Mouse (Mus musculus): ENCODE data around the gene Susd4. TPM values are rescaled to one million over a fixed set of nuclear protein-coding genes. Genes with fewer than 3 reads are reported as not detected.

Gene Susd4
- not detected in 2 replicates for total RNA-seq (2015; ENCODE audit: low replicate concordance)
- not detected in 2 replicates for total RNA-seq (2017; ENCODE audit: low replicate concordance)

GRCm38 (mm10) chr1:182763716-182764461 is at the start of gene Susd4:
Gene Susd4, plus strand, starts transcription at chr1:182763860.
- ATAC-seq (replicated peaks; ENCODE audit: low FRiP score, poor library complexity, severe bottlenecking) = no peak

DNA sequence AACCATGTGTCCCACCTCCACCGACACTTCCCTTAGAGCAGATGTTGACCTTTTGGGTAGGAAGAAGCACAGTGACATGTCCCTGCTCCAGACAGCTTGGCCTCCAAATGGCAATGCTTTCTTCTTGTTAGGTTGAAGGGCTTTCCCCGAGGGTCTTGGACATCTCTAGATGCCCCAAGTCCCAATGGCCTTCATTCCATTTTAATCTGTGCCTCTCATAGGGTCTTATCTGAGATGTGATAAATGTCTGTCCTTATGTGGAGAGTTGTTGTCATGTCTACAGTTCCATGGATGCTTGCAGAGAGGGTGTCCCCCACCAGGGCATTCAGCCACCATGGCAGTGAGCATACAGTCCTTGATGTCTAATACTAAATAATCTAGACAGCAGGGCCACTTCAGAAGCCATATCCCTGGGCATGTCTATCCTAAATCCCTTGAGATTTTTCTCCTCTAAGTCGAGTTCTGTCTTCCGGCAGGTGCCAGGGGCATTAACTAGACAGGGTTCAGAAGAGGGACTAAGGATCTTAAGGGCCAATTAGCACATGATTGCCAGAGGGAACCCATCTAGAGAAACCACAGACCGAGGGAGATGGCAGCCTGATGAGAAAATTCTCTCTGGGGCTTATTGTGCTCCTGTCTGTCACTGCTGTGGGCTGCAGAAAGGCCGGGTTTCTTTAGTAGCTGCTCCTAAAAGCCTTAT is 49.3 kb upstream of the Susd4 start:
- ATAC-seq (replicated peaks; ENCODE audit: low FRiP score, poor library complexity, severe bottlenecking) = no peak

GRCm38 (mm10) chr1:182727541-182727940 is 36.1 kb upstream of the Susd4 start:
- ATAC-seq (replicated peaks; ENCODE audit: low FRiP score, poor library complexity, severe bottlenecking) = no peak

- ATAC-seq (replicated peaks; ENCODE audit: low FRiP score, poor library complexity, severe bottlenecking) = no peak
Measured at GRCm38 (mm10) chr1:182729002-182729401, 34.7 kb upstream of the Susd4 start.

DNA sequence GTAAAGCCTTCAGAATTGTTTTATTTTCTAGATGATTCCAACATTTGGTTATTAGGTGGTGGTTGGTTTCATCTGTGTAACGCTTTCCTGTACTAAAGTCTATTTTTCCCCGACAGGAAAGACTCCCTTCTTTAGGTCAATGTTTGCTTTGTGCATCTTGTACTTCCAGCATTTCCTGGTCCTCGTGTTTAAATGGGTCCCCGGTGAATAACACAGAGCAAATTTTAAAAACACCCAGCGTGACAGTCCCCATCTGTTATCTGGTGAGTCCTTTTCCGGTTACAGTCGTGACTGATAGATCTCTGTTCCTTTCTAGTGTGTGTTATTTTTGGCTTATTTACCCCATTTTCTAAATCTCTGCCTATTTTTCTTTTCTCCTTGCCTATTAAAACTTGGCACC is 31.0 kb upstream of the Susd4 start:
- ATAC-seq (replicated peaks; ENCODE audit: low FRiP score, poor library complexity, severe bottlenecking) = no peak

DNA sequence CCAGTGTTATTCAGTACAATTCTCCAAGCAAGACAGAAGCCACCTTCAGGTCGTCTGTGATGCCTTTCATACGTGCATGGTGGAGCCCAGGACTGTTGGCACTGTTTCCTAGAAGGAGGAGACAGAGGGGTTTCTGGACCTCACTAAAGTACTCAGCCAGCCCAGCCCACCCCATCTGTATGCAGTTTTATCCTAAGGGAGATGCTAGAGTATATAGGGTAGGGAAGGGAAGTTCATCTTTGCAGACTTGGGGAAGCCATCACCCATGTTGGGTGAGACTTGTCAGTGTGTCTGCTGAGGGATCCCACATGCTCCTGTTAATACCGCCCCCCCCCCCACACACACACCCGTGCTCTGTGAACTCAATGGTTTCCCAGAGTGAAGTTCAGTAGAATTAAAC is 27.8 kb upstream of the Susd4 start:
- ATAC-seq (replicated peaks; ENCODE audit: low FRiP score, poor library complexity, severe bottlenecking) = no peak

DNA sequence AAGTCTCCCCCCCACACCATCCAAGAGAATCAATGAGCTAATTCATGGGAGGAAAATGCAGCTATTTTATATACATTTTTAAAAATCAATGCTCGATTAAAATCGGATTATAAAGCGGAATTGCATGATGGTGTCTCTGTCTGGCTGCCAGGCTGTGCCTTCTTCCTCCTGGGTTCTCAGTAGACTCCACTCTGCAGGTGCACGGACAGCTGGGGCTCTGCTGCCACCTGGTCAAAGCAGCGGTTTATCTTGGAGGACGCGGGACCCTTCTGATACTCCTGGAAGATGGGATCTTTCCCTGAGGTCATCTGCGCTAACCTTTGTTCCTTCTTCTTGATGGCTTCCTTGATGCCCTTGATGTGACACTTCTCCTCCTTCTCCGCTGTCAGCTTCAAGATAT is 16.6 kb upstream of the Susd4 start:
- no peak for ATAC-seq (replicated peaks; ENCODE audit: low FRiP score, poor library complexity, severe bottlenecking)

- ATAC-seq (replicated peaks; ENCODE audit: low FRiP score, poor library complexity, severe bottlenecking) = no peak
Measured at GRCm38 (mm10) chr1:182747834-182748233, 15.8 kb upstream of the Susd4 start.

- ATAC-seq (replicated peaks; ENCODE audit: low FRiP score, poor library complexity, severe bottlenecking) = no peak
Measured at GRCm38 (mm10) chr1:182749080-182749479, 14.6 kb upstream of the Susd4 start, which contains the start of gene Ccdc185. Gene Ccdc185, minus strand, starts transcription at chr1:182749180.

DNA sequence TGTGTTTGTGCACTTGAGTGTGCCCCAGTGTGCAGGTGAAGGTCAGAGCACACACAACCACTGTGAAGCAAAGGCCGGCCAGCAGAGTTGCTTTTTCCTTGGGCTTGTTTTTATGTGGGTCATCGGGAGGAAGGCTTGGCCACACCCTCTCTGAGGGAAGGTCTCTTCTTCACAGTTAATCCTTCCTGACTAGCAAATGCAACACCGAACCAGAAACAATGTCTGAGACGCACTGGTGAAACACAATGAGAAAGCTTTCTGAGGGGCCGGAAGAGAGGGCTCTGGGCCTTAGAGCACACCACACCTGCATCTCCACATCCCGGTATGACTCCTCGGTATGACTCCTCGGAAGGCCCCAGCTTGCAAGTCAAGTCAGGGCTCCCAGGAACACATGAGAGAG is 12.4 kb upstream of the Susd4 start:
- ATAC-seq (replicated peaks; ENCODE audit: low FRiP score, poor library complexity, severe bottlenecking) = no peak

GRCm38 (mm10) chr1:182753694-182754093 is 10.0 kb upstream of the Susd4 start:
- ATAC-seq (replicated peaks; ENCODE audit: low FRiP score, poor library complexity, severe bottlenecking) = no peak

DNA sequence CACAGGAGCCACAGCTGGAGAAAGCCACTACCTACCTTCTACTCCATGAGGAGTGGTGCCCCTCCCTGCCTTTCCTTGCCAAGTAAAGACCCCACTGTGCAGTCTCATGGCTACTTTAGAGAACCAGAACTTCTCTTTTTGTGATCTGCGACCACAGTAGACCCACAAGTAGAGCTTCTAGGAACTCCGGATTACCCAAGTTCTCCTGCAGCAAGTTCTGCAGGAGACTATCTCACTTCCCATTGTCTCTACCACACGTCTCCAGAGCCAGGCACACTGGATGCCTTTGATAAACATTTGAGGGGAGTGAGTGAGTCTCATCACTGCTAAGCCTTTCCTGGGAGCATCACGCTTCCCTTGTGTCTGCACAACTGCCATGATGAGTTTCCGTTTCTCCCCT is 8.8 kb upstream of the Susd4 start:
- no peak for ATAC-seq (replicated peaks; ENCODE audit: low FRiP score, poor library complexity, severe bottlenecking)

GRCm38 (mm10) chr1:182758783-182759182 is 4.9 kb upstream of the Susd4 start:
- no peak for ATAC-seq (replicated peaks; ENCODE audit: low FRiP score, poor library complexity, severe bottlenecking)

DNA sequence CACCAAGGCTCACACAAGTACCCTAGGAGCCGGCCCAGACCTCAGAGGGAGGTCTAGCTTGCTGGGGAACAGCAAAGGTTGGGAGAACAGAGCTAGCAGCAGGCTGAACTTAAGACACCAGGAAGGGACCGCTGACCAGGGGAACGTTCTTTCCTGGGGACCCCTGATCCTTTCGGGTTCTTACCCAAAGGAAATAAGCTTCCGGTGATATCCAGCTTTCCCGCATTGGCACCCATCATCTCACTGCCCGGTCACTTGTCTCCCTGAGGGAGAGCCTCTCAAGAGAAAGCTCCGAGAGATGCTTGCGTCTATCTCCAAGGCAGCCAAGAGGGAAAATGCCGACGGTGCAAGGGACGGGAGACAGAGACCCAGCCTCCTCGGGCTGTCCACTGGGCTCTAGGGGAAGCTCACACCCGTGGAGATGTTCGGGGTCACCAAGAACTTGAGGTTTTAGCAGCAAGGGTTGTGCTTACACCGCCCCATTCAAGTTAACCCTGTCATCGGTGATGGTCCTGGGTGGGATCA is 407 bp upstream of the Susd4 start:
- ATAC-seq (replicated peaks; ENCODE audit: low FRiP score, poor library complexity, severe bottlenecking) = no peak

DNA sequence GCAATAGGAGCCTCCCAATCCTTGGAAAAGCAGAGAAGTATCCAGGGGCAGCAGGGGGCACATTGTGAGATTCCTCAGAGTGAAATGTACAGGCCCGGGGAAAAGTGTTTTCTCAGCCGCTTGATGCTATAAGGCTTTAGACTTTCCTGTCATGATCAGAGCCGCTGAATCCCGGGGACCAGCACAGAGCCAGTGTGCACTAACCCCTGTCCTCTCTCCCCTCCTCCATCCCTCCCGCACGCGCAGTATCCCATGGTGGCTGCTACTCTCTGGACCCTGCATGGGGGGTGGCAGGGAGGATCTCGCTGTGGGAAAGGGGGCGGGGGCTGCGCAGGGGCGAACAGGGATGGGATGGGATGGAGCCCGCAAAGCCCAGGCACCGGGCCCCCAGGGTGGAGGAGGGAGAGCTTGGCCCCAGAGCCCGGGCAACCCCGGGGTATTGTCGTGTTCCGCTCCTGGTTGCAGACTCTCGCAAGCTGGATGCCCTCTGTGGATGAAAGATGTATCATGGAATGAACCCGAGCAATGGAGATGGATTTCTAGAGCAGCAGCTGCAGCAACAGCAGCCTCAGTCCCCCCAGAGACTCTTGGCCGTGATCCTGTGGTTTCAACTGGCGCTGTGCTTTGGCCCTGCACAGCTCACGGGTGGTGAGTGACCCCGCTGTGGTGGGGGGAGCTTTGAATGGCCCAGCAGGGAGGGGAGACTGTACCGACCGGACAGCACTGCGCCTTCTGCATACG is 1.1 kb downstream of the Susd4 start:
- ATAC-seq (replicated peaks; ENCODE audit: low FRiP score, poor library complexity, severe bottlenecking) = no peak

DNA sequence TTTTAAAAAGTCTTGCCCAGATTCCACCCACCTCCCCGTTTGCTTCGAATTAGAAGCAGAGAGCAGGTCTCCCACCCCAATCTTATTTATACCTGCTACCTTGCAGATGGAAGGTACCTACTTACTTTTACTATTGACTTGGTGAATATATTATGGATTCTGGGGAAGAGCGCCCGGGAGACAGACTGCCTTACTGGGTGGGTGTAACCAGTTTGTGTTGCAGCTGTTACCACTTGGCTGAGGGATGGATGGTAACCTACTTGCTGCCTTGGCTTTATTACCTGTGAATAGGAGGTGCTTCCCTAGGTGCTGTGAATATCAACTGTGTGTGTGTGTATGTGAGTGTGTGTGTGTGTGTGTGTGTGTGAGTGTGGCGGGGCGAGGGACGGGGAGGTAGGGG is 11.9 kb downstream of the Susd4 start:
- no peak for ATAC-seq (replicated peaks; ENCODE audit: low FRiP score, poor library complexity, severe bottlenecking)

DNA sequence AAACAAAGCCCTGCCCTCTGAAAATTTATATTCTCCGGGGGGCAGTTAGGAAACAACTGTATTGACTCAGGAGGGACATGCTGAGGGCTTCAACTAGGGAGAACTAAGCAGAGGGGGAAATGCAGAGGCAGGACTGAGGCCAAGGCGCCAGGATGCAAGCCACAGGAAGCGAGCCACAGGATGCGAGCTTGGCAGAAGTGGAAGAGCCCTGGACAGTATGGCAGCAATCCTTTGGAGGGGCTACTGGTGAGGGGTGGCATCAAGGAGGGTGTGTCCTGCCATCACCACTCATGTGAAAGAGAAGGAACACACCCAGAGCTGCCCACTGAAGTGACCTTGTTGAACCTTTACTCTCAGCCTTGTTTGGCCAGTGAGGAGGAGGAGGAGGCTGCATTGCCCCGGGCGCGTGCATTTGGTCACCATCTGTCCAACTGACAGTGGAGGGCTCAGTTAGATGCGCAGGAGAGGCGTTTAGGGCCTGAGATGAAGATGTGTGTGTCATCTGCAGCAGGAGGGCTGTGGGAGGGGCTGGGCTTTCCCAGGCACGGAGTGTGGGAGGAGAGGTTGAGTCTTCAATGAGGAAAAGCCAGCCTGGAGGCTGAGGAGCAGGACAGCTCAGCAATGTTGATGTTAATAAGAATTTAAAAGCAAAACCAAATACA is 13.2 kb downstream of the Susd4 start:
- no peak for ATAC-seq (replicated peaks; ENCODE audit: low FRiP score, poor library complexity, severe bottlenecking)

GRCm38 (mm10) chr1:182778225-182778624 is 14.6 kb downstream of the Susd4 start:
- no peak for ATAC-seq (replicated peaks; ENCODE audit: low FRiP score, poor library complexity, severe bottlenecking)

DNA sequence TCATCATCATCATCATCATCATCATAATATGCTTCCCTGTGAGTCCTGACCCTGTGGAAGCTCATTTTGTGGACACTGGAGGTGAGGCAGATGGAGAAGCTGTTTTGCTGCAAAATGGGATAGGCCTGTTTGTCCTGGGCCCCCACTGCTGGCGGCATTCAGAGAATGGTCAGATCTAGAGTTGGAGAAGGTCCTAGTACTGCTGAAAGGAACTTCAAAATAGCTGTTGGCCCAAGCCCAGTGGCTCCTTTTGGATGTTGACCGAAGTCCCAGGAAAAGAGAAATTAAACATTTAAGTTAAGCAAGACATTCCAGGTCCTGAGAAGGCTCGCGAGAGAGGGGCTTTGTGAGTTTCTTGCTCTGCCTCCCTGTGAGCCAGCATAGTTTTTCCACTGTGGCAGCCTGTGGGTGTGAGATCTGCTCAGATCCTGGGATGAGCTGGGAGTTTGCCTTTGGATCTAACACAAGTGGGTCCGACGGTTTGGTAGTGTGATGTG is 15.4 kb downstream of the Susd4 start:
- no peak for ATAC-seq (replicated peaks; ENCODE audit: low FRiP score, poor library complexity, severe bottlenecking)

GRCm38 (mm10) chr1:182783774-182784173 is 20.1 kb downstream of the Susd4 start:
- ATAC-seq (replicated peaks; ENCODE audit: low FRiP score, poor library complexity, severe bottlenecking) = no peak
